Mouse (Mus musculus) skeletal muscle tissue, adult 2 months (tissue): ENCODE results near the gene Pik3cd.

ENCODE experiments used
- DNase-seq: peaks from one replicate; pipeline ENCODE4 v3.0.0-alpha.2; 2012; ENCODE audit warnings: low read depth, low spot score

The Pik3cd gene

GRCm38 (mm10) chr4:149609256-149610025 lies 92.9 kb downstream of the Pik3cd start:
- no peak for DNase-seq

- DNase-seq, result no peak
Observed at GRCm38 (mm10) chr4:149608309-149608638, 94.1 kb downstream of the Pik3cd start.

GRCm38 (mm10) chr4:149607591-149608308 lies 94.6 kb downstream of the Pik3cd start:
- DNase-seq, result no peak

- DNase-seq, result no peak
Observed at GRCm38 (mm10) chr4:149606766-149607358, 95.5 kb downstream of the Pik3cd start.

GRCm38 (mm10) chr4:149606056-149606455 lies 96.3 kb downstream of the Pik3cd start:
- no peak for DNase-seq

- DNase-seq, result no peak
Observed at GRCm38 (mm10) chr4:149604518-149604917, 97.9 kb downstream of the Pik3cd start.

- DNase-seq, result no peak
Observed at GRCm38 (mm10) chr4:149603860-149604259, 98.5 kb downstream of the Pik3cd start.

- no peak for DNase-seq
Observed at GRCm38 (mm10) chr4:149602236-149602635, 100.1 kb downstream of the Pik3cd start.

GRCm38 (mm10) chr4:149601484-149601883 lies 100.9 kb downstream of the Pik3cd start:
- DNase-seq, result no peak

GRCm38 (mm10) chr4:149600130-149600529 lies 102.2 kb downstream of the Pik3cd start:
- no peak for DNase-seq

GRCm38 (mm10) chr4:149599549-149599948 lies 102.8 kb downstream of the Pik3cd start:
- DNase-seq, result no peak
